Mouse (Mus musculus): Measurements from ENCODE around the gene Ubr3. TPM values are rescaled to one million over a fixed set of nuclear protein-coding genes. Genes with fewer than 3 reads are reported as not detected.
A peak's percentile ranks its signal among the peaks of the same experiment; 100 is the strongest.
"Not testable (repeated sequence)": the region's sequence is repeated elsewhere in the genome, so short reads cannot be mapped to it uniquely, and the experiment has no call there.

The Ubr3 gene
- total RNA-seq, 2 experiments from 2014 or later = 113 to 117 TPM

DNA sequence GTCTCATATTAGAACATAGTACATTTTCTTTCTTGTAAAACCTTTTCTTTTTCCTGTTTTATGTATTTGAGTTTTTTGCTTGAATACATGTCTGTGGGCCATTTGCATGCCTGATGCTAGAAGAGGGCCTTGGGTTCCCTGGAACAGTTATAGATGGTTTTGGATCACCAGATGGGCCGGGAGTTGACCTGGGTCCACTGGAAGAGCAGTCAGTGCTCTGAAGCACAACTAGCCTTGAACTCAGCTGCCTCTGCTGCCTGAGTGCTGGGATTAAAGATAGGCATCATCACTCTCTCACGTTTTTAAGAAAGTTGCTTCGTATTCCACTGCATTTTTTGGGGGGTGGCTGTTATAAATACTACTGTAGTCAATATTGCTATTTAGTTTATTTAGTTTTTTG lies 6.5 kb downstream of the Ubr3 start:
- intact Hi-C loops (cut with DNase I) = no loop called here

DNA sequence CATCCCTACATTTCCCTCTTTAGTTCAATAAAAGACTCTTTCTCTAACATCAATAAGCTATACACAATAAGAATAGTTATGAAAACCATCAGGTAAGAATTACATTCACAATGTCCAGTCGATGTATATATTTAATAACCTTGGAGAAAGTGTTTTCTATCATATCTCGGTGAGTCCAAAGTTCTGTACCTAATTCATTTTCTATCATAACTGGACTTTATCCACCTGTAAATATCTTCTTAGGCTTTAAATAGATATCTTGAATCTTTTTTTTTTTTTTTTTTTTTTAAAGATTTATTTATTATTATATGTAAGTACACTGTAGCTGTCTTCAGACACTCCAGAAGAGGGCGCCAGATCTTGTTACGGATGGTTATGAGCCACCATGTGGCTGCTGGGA lies 10.3 kb downstream of the Ubr3 start:
- intact Hi-C loops (cut with DNase I); DNase-seq: not testable (repeated sequence)

More for the DNA sequence above, 6.5 kb downstream of the Ubr3 start:
- no peak for DNase-seq

DNA sequence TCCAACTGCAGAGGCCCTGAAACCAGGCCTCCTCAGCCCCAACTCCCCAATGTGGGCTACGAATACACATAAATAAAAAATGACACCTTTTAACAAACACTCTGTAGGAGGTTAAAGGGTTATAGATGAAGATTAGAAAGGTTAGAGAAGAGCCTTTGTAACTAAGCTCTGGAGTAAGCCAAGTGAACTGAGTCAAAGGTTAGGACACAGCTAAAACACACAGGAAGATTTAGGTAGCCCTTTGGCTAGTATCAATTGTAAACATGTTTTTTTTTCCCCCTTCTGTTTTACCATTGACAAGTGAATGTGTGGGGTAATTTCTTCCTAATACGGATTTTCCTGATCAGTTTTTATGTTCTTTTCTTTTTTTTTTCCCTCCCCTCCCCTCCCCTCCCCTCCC lies 15.8 kb downstream of the Ubr3 start:
- intact Hi-C loops (cut with DNase I) = no loop called here

DNA sequence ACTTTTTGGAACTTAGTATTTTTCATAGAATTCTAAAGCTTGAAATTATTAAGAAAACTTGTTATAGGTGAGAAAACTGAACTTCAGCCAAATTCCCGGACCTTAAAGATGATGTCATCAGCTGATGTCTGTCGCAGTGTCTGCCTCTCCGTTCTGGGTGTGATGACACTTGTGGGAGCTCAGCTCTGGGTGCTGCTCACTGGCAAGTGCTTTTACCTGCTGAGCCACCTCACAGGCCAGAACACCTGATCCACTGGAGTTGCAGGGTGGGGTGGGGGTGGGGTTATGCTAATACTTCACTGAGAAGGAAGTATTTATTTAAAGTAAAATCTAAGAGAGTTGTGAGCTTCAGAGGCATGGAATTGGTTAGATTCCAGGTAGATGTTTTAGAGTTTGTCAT lies 20.3 kb downstream of the Ubr3 start:
- no peak for DNase-seq
- intact Hi-C loops (cut with DNase I) = no loop called here

More for the DNA sequence above, 15.8 kb downstream of the Ubr3 start:
- DNase-seq = no peak

DNA sequence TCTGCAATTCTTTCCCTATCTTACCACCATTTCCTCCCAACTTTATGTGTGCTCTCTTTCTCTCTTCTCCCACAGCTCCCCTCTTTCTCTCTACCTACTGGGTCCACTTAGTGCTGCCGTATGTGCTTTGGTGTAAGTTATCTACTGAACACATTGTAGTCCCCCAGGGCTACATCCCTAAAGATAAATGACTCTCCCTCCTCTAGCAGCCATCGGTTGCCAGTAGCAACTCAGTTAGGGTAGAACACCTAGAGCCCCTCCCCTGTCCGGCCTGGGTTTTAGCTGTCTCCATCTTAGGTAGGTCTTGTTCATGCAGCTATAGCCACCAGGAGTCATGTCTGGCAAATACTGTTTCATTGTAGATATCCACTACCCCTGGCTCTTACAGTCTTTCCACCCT lies 27.9 kb downstream of the Ubr3 start:
- intact Hi-C loops (cut with DNase I) = no loop called here

DNA sequence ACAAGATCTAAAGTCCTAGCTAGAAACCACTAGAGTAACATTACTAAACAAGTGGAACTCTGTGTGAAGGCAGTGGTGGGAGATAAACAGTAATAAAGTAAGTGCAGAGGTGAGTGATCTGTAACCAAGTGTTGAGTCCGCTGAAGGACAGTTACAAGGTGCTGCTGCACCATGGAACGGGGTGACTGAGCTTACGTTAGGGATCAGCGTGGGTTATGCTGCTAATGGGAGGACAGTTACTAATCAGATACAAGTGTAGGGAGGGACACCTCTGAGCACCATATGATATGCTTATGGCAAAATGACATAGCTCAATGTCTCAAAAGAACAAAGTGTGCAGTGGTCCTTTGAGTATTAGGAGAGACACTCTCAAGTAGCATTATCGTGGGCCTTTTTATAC lies 39.3 kb downstream of the Ubr3 start:
- intact Hi-C loops (cut with DNase I) = no loop called here
- DNase-seq = no peak

More for the DNA sequence above, 27.9 kb downstream of the Ubr3 start:
- no peak for DNase-seq

DNA sequence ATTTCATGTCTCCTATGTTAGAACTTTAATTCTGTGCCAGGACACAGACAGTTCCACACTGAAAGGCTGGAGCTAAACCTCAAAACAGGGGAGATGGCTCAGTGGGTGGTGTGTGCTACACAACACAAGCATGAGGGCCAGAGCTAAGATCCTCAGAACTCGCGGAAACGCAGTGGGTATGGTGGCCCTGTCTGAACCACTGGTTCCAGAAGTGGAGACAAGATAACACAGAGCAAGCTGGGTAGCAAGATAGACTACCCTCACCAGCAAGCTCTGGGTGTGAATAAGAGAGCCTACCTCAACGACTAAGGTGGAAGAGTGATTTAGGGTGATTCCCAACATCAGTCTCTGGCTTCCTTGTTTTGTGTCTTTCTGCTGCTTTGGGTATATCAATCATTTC lies 42.2 kb downstream of the Ubr3 start:
- no peak for DNase-seq
- intact Hi-C loops (cut with DNase I) = no loop called here

DNA sequence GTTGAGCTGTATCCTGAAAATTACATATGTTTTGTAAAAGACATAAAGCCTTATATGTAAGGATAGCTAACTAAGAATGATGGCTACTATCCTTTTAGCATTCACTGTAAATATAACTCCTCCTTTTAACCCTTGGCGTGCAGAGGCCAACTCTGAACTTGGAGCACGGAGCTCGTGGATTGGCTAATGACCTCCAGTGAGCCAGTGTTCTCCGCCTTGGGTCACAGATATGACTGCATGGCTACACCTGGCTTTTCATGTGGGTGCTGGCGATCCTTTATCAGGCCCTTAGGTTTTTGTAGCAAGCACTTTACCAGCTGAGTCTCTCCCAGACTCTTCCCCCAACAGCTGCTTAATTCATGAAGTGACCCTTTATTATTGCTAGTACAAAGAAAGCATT lies 42.6 kb downstream of the Ubr3 start:
- DNase-seq = no peak
- intact Hi-C loops (cut with DNase I) = no loop called here

DNA sequence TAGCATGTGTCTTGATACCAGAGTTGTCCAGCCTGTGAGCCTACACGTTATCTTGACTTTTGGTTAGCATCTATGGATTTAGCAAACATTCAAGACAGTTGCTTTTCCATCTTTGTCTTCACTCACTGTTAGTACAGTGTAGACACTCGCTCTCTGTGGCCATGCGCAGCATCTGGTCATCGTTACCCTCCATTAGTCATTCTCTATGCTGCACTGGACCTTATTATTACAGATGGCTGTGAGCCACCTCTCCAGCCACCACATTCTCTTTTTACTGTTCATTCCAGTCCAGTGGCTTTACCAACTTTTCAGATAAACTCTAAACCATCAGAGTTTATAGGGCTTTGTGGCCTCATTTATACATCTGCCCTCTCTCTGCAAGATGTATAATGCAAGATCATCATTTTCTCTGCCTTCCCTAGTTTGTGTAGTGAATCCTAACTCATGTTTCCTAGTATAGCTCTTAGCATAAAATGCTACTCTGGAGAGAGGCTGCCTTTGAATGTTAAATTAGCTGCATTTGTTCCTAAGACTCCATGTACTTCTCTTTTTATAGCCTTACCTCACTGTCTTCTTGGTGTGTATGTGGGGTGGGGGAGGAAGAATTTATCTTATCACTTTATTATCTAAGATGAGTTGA lies 44.5 kb downstream of the Ubr3 start:
- intact Hi-C loops (cut with DNase I) = no loop called here
- no peak for DNase-seq

DNA sequence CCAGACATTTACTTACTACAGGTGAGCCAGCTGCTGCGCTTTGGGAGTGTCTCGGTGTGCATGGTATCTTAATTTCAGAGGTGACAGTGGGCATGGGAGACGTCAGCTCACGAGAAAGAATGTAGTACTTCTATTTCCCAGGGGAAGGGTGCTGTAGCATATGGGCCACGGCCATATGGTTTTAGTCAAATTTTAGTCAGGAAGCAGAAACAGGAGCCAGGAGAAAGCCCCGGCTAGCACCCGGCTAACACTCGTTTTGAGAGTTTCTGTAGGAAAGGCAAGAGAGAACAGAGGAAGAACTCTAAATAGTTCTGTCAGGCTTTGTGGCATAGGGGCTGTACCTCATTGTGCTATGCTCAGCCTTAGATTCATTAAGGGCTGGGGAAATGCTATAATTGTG lies 55.8 kb downstream of the Ubr3 start:
- no peak for DNase-seq
- intact Hi-C loops (cut with DNase I) = loop anchor here (10.0 kb wide), 1 partner anchor 272 kb away; no protein-coding TSS in a partner anchor

DNA sequence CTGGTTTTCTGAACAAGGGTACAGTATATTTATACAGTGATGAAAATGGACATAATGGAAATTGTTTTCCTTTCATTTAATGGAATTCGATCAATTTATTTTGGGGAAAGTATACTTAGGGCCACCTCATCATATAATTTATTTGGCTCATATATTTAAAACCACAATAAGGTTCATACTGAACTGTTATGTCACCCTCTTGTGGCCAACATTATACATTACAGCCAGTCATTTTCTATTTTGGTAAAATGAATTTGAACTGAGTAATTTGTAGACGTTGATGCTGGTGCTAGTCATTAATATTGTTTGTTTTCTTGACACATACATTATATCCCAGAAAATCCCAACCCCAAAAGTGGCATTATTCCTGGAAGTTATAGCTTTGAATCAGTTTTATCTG lies 58.6 kb downstream of the Ubr3 start:
- DNase-seq = no peak
- intact Hi-C loops (cut with DNase I) = loop anchor here (10.0 kb wide), 1 partner anchor 269 kb away; no protein-coding TSS in a partner anchor

DNA sequence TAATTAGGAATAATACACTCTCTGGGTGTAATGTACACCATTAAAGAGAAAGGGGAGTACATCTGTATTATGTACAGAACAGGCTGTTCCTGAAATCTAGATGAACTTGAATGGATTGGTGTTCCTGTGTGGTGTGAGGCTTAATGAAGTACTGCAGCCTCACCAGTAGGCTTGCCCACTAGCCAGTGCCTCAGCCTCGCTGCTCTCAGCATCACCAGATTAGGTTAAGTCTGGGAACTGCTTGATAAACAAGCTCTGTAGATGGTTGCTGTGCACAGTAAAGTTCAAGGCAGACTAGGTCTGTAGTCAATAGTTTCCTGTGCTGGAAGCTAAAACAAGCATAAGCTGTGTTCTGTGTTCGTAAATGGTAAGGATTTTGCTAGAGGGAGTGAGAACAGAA lies 60.6 kb downstream of the Ubr3 start:
- DNase-seq = no peak
- intact Hi-C loops (cut with DNase I) = loop anchor here (10.0 kb wide), 1 partner anchor 267 kb away; no protein-coding TSS in a partner anchor

DNA sequence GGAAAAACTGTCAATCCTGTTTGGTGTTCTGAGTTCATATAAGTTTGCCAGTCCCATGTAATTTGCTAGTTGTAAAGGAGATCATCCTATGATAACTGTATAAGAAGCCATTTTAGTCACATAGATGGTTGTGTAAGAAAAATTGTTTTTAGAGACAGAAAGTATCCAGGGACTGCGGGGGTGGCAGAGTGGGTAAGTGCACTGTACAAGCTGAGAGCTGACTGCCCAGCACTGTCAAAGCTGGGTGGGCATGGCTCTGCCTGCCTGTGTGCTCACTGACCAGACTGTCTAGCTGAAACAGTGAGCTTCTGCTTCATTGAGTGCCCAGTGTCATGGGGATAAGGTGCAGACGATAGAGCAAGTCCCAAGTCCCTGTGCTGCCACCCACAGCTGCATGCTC lies 77.8 kb downstream of the Ubr3 start:
- intact Hi-C loops (cut with DNase I) = loop anchor here (5.0 kb wide), 1 partner anchor 37 kb away; no protein-coding TSS in a partner anchor
- no peak for DNase-seq

DNA sequence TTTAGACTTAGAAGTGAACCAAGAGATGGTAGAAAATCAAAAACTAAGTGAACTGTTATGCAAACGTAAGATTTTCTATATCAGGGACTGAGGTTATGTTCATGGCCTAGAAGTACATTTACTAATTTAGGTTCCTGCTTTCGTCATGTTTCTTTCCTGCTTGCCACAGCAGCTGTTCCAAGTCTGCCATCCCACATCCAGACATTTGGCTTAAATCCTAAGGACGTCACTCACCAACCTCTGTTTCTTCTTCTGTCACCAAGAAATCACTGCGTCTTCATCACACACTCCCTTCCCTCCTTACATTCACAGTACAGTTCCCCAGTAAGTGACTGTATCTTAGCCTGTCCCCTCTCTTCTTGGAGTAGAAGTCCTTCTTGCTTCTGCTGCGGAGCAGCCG lies 92.2 kb downstream of the Ubr3 start:
- DNase-seq = no peak
- intact Hi-C loops (cut with DNase I) = no loop called here

DNA sequence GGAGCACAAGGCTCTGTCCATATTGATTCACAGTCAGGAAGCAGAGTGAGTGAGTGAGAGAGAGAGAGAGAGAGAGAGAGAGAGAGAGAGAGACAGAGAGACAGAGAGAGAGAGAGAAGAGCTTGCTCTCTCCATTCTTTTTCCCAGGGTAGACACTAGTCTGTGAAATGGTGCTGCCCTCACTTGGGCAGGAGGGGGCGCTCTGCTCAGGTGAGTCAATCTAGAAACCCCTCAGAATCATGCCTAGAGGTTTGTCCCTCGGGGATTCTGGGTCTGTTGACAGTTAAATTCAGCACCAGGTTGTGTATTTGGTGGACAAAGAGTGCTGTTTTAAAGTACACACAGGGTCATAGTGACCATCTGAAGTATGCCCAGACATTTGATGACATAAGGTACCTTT lies 93.6 kb downstream of the Ubr3 start:
- intact Hi-C loops (cut with DNase I) = no loop called here
- no peak for DNase-seq

DNA sequence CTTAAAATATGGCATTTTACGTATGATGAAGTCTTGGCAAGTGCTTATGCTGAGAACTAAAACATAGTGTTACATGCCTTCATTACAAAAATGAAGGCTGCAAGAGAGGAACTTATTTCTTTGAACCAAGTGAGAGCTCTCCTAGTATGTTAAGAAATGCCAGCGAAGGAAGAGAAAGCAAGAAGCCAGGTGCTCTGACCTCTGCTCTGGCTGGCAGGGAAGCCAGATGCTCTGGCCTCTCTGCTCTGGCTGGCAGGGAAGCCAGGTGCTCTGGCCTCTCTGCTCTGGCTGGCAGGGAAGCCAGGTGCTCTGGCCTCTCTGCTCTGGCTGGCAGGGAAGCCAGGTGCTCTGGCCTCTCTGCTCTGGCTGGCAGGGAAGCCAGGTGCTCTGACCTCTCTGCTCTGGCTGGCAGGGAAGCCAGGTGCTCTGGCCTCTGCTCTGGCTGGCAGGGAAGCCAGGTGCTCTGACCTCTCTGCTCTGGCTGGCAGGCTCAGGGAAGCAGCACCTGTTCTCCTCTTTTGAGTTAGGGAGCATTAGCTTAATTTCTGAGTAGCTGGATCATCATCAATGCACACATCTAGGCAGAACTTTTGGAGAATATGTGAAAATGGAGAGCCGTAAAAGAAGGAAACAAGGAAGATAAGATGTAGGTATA lies 97.2 kb downstream of the Ubr3 start:
- DNase-seq; intact Hi-C loops (cut with DNase I): not testable (repeated sequence)

DNA sequence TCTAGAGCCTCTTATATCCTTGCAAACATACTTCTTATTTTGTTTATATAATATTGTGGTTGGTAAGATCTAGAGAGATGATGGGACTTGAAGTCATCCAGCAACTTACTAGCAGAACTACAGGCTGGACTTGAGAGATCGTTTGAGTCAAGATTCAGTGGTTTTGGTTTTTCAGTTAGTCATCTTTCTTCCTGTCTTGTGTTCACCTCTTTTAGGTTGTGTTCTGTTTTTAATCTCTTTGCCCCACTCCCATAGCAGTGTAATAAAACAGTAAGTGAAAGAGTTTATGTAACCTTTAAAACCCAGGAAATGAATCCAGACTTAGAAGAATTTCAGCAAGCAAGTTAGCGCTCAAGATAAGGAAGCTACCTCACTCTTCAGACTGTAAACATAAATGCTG lies 97.7 kb downstream of the Ubr3 start:
- intact Hi-C loops (cut with DNase I) = no loop called here
- DNase-seq = no peak

DNA sequence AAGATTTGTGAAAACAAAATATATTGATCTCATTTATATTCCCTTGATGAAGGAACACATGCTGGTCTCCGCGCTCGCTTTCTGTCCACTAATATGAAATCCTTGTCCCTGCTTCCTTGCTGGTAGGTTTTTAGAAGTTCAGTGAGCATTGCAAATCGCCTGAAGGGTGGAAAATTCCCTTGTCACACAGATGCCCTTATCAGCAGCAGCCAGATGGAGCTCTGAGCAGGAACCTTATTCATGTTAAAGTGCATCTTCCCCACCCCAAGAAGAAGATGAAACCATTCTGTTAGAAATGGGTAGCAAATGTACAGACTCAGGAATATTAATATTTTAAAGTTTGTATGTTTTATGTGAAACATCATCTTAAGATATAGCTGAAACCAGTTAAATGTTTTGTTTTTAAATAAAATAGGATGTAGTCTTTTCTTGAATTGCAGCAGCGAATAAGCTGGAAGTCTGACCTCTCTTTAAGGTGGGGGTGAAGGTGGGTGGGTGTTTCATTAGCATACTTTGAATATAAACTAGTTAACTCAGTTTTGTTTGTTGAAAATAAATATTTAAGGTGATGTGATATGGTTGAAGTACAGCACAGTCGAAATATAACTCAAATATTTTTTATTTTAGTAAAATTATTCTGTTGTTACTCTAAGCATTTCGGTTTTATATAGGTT lies 102.2 kb downstream of the Ubr3 start:
- intact Hi-C loops (cut with DNase I) = no loop called here
- DNase-seq = peak; percentile 16

DNA sequence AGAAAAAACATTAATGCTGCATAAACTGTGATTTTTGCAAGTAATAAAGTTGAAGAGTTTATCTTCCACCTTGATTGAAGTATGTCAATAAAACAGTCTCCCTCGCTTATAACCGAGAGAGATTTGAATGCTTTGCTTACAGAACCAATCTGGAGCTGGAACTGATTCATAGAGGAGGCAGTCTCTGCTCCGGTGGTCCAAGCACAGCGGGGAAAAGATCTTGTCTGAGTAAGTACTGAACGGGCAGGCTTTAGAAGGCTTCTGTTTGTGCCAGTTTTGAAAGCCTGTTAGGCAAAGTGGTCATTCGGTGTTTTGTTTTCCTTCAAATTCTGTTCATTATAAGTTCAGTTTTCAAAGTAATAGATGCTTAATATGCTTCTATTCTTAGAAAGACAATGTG lies 103.3 kb downstream of the Ubr3 start:
- intact Hi-C loops (cut with DNase I) = no loop called here
- peak; percentile 51 for DNase-seq

DNA sequence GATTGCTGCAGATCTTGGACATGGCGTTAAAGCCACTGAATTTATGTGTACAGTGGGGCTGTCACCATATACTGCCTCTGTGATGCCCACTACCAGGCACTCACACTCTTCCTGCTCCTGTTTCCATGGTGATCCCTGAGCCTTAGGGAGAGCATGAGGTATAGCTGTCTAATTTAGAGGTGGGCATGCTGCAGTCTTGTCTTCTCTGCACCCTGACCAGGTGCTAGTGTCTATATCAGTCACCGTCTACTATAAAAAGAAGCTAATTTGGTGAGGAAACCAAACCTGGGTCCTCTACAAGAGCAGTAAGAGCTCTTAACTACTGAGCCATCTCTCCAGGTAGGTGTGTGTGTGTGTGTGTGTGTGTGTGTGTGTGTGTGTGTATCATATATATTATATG lies 109.4 kb downstream of the Ubr3 start:
- intact Hi-C loops (cut with DNase I) = no loop called here
- no peak for DNase-seq

DNA sequence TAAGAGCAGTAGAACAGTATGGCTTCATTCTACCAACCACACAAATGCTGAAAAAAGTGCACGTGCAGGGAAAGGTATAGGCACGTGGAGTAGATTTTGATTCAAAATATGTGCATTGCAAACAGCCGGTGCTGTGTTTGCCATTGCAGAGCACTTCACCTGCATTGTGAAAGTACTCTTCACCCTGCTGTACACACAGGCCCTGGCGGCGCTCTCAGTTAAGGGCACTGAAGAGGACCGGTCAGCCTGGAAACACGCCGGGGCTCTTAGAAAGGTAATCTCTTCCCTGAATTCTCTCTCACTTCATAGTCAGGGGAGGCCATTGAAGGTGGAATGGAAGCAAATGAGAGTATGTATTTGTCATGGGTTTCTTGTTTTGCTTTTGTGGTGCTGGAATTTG lies 115.9 kb downstream of the Ubr3 start:
- no peak for DNase-seq
- intact Hi-C loops (cut with DNase I) = loop anchor here (5.0 kb wide), 1 partner anchor 36 kb away; no protein-coding TSS in a partner anchor

DNA sequence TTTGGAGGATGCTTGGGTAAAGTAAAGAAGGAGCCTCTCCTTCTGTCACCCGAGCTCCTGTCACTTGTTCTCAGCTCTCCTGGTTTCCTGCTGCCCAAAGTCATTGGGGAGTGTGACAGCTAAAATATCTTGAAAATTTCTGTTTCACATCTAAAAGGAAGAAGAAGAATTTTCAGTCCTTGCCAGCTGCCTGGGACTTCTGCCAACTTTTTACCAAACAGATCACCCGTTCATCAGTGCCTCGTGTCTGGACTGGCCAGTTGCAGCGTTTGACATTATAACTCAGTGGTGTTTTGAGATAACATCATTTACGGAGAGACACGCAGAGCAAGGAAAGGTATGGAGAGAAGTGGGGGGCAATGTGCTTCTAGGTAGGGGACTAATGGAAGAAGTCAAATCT lies 121.2 kb downstream of the Ubr3 start:
- DNase-seq = peak; percentile 57
- intact Hi-C loops (cut with DNase I) = no loop called here
